Mouse (Mus musculus) inflammation-experienced regulatory T-cells, adult 16 weeks (primary cell): ENCODE measurements around the gene Ift43. TPM values are rescaled to one million over a fixed set of nuclear protein-coding genes. Genes with fewer than 3 reads are reported as not detected.

ENCODE experiments used
- polyA plus RNA-seq: library from polyadenylated mRNA; unstranded; fragments of 100-300 nt; shearing (Covaris generic); gene quantifications from one replicate; pipeline ENCODE4 v1.2.1, GENCODE M21; 2017

Gene Ift43
- polyA plus RNA-seq = 5.6 TPM

DNA sequence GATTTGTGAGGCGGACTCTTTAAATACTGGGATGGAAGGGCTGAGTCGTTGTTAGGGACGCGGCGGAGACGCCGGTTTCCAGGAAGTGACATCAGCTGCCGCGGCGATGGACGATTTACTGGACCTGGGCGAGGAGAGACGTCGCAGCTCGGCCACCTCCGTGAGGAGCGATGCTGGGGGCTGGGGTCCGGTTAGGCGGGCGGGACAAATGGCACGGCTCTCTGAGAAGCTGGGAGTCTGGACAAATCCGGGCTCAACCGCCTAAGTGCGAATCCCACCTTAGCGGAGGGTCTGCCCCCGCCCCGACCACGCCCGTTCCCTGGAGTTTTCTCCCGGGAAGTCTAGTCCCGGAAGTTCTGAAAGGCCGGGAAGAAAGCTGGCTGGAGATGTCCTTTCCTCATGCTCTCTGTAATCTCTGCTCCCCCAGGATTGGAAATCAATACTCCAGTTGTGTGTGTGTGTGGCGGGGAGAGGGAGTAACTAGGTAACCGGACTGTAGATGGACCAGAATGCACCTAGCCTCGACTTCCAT is at the start of gene Ift43:
Ift43 (plus strand) TSS at position 61 of the 532 bp plus-strand sequence.

DNA sequence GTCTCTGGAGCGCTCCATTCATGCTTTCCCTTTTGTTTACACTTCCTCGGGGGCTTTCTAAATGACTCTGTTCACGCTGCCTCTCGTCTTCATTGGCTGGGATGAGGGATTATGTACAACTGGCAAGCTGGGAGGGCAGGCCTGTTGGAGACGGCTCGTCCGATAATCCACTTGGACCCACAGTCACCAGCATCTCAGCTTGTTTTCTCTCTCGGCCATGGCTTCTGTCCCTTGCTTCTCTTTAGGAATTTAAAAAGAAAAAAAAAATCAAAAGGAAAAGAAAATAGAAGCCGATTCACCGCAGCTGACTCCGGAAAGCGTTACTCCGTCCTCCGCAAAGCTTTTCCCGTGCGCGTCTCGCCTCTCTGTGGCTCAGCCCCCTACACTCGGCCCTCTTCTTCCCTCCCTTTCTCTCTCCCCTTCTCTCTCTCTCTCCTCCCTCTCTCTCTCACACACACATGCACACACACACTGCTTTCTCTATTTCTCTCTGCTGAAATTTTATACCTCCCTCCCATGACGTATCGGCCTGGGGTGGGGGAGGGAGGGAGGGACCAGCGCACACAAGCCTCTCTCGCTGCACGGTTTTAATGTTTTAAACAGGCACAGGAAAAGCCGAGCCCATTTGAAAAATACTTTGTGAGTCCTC is 3.7 kb upstream of the Ift43 start, which contains the start of gene Tgfb3:
Tgfb3 (minus strand) TSS at position 489 of the 649 bp plus-strand sequence.

Other genes with a start within 250 kb of the Ift43 start
- gene Tgfb3, start 3.5 kb upstream of the Ift43 start, polyA plus RNA-seq = 0.76 TPM
- gene Gpatch2l, start 159.3 kb downstream of the Ift43 start, polyA plus RNA-seq = 40.4 TPM